Mouse (Mus musculus): Measurements from ENCODE around the gene Sh2b2. TPM values are rescaled to one million over a fixed set of nuclear protein-coding genes. Genes with fewer than 3 reads are reported as not detected.
"Not testable (repeated sequence)": the region's sequence is repeated elsewhere in the genome, so short reads cannot be mapped to it uniquely, and the experiment has no call there.

The Sh2b2 gene
- polyA plus RNA-seq, 1 experiment from 2014 or later: 9.9 TPM

DNA sequence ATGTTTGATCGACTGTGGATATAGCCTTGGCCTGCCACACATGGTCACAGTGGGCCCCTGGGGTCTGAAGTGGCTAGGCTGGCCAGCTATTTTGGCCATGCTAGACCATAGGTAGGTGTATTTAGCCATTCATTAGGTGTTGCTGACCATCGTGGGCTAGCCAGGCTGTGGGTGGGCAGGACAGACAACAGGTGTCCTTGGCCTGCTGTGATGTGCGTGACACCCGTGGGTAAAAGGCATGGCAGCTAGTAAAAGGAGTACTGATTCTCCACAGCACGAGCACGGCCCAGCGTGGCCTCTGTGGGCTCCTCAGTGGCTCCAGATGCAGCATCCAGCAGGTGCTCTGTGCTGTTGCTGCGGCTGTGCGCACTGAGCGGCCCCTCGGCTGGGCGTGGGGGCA, 27.8 kb downstream of the Sh2b2 start:
- no peak overlapping the region for H3K27ac ChIP-seq (ENCODE audit: low read depth, low read length)
- H3K4me2 ChIP-seq (replicated peaks; ENCODE audit: low read depth, low read length): no peak overlapping the region
- H3K27me3 ChIP-seq (ENCODE audit: control insufficient read depth, insufficient read depth, low read length): no peaks in the 10 kb centered on the region
- ATAC-seq (ENCODE audit: low FRiP score) (no peak), DNase-seq (ENCODE audit: low spot score) (no peak)
- H3K9me3 ChIP-seq (ENCODE audit: control insufficient read depth, low read length): no peaks in the 10 kb centered on the region; the same call in 1 of the 2 replicates
- peaks cover 6% of the 10 kb centered on the region; the same call in 1 of the 2 replicates for H3K36me3 ChIP-seq (ENCODE audit: control insufficient read depth, insufficient read depth, low read length)
- 85% methylated on average over 12 of the region's 12 CpGs for WGBS
- no peaks in the 10 kb centered on the region for H3K4me1 ChIP-seq (replicated peaks; ENCODE audit: control insufficient read depth, insufficient read depth, low read length)
- no peak overlapping the region for H3K9ac ChIP-seq (ENCODE audit: low read depth, low read length)
- H3K4me3 ChIP-seq (ENCODE audit: low read depth, low read length): no peak overlapping the region

DNA sequence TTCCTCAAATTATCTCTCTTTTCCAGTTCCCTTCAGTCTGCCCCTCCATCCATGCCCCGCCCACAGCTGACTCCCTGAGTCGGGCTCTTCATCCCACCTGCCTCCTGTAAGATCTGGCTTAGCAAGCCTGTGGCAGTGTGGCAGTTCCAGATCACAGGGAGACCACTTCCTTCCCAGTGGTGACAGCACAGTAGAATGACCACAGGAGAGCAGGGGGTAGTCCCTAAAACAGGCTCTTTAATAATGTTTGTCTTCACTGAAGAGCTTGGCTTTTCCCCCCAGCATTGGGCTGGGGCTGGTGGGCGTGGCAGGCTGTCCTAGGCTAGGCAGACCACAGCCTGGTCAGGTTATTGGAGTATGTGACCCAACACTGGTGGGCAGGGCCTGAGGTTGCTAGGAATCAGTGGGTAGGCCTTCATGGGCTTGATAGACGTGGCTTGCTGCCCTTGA, 28.4 kb downstream of the Sh2b2 start:
- DNase-seq (ENCODE audit: low spot score) (no peak), ATAC-seq (ENCODE audit: low FRiP score) (no peak)
- H3K36me3 ChIP-seq (ENCODE audit: control insufficient read depth, insufficient read depth, low read length): peaks cover 6% of the 10 kb centered on the region; the same call in 1 of the 2 replicates
- H3K4me1 ChIP-seq (replicated peaks; ENCODE audit: control insufficient read depth, insufficient read depth, low read length): no peaks in the 10 kb centered on the region
- H3K27ac ChIP-seq (ENCODE audit: low read depth, low read length): no peak overlapping the region
- no peaks in the 10 kb centered on the region; the same call in 1 of the 2 replicates for H3K9me3 ChIP-seq (ENCODE audit: control insufficient read depth, low read length)
- 77% methylated on average over 4 of the region's 4 CpGs for WGBS
- H3K4me3 ChIP-seq (ENCODE audit: low read depth, low read length): no peak overlapping the region
- no peak overlapping the region for H3K9ac ChIP-seq (ENCODE audit: low read depth, low read length)
- H3K4me2 ChIP-seq (replicated peaks; ENCODE audit: low read depth, low read length): no peak overlapping the region
- H3K27me3 ChIP-seq (ENCODE audit: control insufficient read depth, insufficient read depth, low read length): no peaks in the 10 kb centered on the region

DNA sequence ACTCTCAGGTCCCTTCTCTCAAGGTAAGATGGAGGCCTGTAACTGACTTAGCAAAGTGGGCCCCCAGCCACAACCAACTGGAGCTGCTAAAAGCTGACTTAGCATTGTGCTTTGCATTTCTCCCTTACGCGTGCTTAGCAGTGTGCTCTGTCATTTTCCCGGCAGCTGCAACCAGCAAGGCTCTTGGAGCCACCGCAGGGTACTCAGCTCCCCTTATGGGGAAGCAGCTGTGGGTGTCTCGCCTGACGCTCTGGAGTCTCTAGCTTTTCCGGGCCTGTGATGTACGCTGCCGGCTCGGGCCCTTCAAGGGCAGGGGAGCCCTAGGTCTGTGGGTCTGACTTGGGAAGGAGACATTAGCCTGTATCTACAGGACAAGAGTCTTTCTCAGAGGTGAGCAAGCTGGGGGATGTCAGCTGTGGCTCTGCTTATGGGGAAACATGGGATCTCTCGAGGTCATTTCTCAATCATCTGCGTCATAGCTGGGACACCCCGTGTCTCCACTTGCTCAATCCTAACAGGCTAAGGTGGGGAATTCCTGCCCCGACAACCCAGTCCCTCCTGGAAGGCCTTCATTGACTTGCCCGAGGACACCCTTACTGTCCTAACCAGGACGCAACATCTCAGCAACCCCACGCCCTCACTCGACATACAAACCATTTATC, 29.2 kb downstream of the Sh2b2 start:
- ATAC-seq (ENCODE audit: low FRiP score): no peak
- Histone ChIP-seq H3K27ac (ENCODE audit: low read depth, low read length) (no peak overlapping the region), H3K4me3 (ENCODE audit: low read depth, low read length) (no peak overlapping the region), H3K9me3 (ENCODE audit: control insufficient read depth, low read length) (no peaks in the 10 kb centered on the region; the same call in 1 of the 2 replicates), H3K36me3 (ENCODE audit: control insufficient read depth, insufficient read depth, low read length) (peaks cover 6% of the 10 kb centered on the region; the same call in 1 of the 2 replicates), H3K9ac (ENCODE audit: low read depth, low read length) (no peak overlapping the region), H3K4me2 (replicated peaks; ENCODE audit: low read depth, low read length) (no peak overlapping the region), H3K27me3 (ENCODE audit: control insufficient read depth, insufficient read depth, low read length) (no peaks in the 10 kb centered on the region), H3K4me1 (replicated peaks; ENCODE audit: control insufficient read depth, insufficient read depth, low read length) (no peaks in the 10 kb centered on the region)
- WGBS: 82% methylated on average over 18 of the region's 18 CpGs
- DNase-seq (ENCODE audit: low spot score): no peak

DNA sequence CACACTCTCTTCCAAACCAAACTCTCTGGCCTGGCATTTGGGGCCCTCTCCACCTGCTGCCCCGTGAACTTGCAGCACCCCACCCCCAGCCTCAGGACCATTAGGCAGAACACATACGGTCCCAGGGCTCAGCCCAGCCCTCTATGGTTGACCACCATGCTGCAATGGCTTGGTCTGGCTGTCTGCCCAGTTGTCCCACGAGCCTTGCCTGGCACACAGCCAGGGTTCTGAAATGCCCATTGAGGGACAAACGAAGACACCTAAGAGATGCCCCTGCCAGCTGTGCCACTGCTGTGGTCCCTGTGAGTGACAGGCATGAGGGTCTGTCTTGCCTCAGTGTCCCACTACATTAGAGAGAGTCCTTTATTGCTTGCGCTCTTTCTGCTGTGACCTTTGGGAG, 30.4 kb downstream of the Sh2b2 start:
- no peak overlapping the region for H3K27ac ChIP-seq (ENCODE audit: low read depth, low read length)
- H3K4me3 ChIP-seq (ENCODE audit: low read depth, low read length): no peak overlapping the region
- H3K4me2 ChIP-seq (replicated peaks; ENCODE audit: low read depth, low read length): no peak overlapping the region
- H3K9ac ChIP-seq (ENCODE audit: low read depth, low read length): no peak overlapping the region
- ATAC-seq (ENCODE audit: low FRiP score) (no peak), DNase-seq (ENCODE audit: low spot score) (no peak)
- no peaks in the 10 kb centered on the region for H3K27me3 ChIP-seq (ENCODE audit: control insufficient read depth, insufficient read depth, low read length)
- WGBS: 93% methylated on average over 5 of the region's 5 CpGs
- no peaks in the 10 kb centered on the region for H3K4me1 ChIP-seq (replicated peaks; ENCODE audit: control insufficient read depth, insufficient read depth, low read length)
- no peaks in the 10 kb centered on the region; the same call in 1 of the 2 replicates for H3K9me3 ChIP-seq (ENCODE audit: control insufficient read depth, low read length)
- peaks cover 6% of the 10 kb centered on the region; the same call in 1 of the 2 replicates for H3K36me3 ChIP-seq (ENCODE audit: control insufficient read depth, insufficient read depth, low read length)

DNA sequence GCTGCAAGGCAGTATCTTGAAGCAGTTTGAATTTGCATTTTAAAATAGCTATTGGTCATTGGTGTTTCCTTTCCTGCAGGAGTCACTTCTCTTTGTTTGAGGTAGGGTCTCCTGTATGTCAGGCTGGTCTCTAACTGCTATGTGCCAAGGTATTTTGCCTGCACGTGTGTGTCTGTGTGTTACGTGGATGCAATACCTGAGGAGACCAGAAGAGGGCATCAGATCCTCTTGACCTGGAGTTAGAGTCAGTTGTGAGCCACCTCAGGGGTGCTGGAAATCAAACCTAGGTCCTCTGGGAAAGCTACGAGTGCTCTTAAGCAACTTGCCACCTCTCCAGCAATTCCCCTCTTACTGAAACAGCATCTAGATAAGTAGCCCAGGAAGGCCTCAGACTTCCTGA, 31.1 kb downstream of the Sh2b2 start:
- Histone ChIP-seq H3K36me3 (ENCODE audit: control insufficient read depth, insufficient read depth, low read length) (peaks cover 6% of the 10 kb centered on the region; the same call in 1 of the 2 replicates), H3K4me1 (replicated peaks; ENCODE audit: control insufficient read depth, insufficient read depth, low read length) (no peaks in the 10 kb centered on the region), H3K27ac (ENCODE audit: low read depth, low read length) (no peak overlapping the region), H3K27me3 (ENCODE audit: control insufficient read depth, insufficient read depth, low read length) (no peaks in the 10 kb centered on the region), H3K9me3 (ENCODE audit: control insufficient read depth, low read length) (no peaks in the 10 kb centered on the region; the same call in 1 of the 2 replicates), H3K4me2 (replicated peaks; ENCODE audit: low read depth, low read length) (no peak overlapping the region), H3K4me3 (ENCODE audit: low read depth, low read length) (no peak overlapping the region), H3K9ac (ENCODE audit: low read depth, low read length) (no peak overlapping the region)
- WGBS: 87% methylated on average over 3 of the region's 3 CpGs
- ATAC-seq (ENCODE audit: low FRiP score): no peak
- no peak for DNase-seq (ENCODE audit: low spot score)

GRCm38 (mm10) chr5:136213716-136214115, 32.6 kb downstream of the Sh2b2 start:
- no peaks in the 10 kb centered on the region for H3K27me3 ChIP-seq (ENCODE audit: control insufficient read depth, insufficient read depth, low read length)
- peaks cover 5% of the 10 kb centered on the region; the same call in 1 of the 2 replicates for H3K36me3 ChIP-seq (ENCODE audit: control insufficient read depth, insufficient read depth, low read length)
- no peaks in the 10 kb centered on the region for H3K4me1 ChIP-seq (replicated peaks; ENCODE audit: control insufficient read depth, insufficient read depth, low read length)
- H3K4me2 ChIP-seq (replicated peaks; ENCODE audit: low read depth, low read length): no peak overlapping the region
- H3K4me3 ChIP-seq (ENCODE audit: low read depth, low read length): no peak overlapping the region
- no peak for DNase-seq (ENCODE audit: low spot score)
- no peak for ATAC-seq (ENCODE audit: low FRiP score)
- H3K9ac ChIP-seq (ENCODE audit: low read depth, low read length): no peak overlapping the region
- H3K27ac ChIP-seq (ENCODE audit: low read depth, low read length): no peak overlapping the region
- H3K9me3 ChIP-seq (ENCODE audit: control insufficient read depth, low read length): no peaks in the 10 kb centered on the region; the same call in 1 of the 2 replicates
- WGBS: 92% methylated on average over 5 of the region's 5 CpGs

DNA sequence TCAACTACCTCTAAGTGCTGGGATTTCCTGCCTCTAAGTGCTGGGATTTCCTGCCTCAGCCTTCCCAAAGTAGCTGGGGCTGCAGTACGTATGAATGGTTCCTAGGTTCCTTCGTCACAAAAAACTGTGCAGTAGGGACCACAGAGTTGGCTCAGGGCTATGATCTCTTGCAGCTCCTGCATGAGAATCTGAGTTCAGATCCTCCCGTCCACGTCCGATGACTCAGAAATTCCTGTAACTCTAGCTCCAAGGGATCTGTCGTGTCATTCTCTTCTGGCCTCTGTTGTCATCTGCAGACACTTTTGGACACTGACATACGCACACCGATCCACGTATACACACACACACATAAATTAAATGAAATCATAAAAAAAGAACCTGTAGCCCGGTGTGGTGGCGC, 33.6 kb downstream of the Sh2b2 start:
- WGBS: 92% methylated on average over 11 of the region's 11 CpGs
- no peak for DNase-seq (ENCODE audit: low spot score)
- H3K36me3 ChIP-seq (ENCODE audit: control insufficient read depth, insufficient read depth, low read length): no peaks in the 10 kb centered on the region

GRCm38 (mm10) chr5:136211341-136212102, 34.8 kb downstream of the Sh2b2 start:
- H3K9me3 ChIP-seq (ENCODE audit: control insufficient read depth, low read length); DNase-seq (ENCODE audit: low spot score); H3K4me3 ChIP-seq (ENCODE audit: low read depth, low read length); ATAC-seq (ENCODE audit: low FRiP score); H3K4me2 ChIP-seq (replicated peaks; ENCODE audit: low read depth, low read length); H3K36me3 ChIP-seq (ENCODE audit: control insufficient read depth, insufficient read depth, low read length); H3K4me1 ChIP-seq (replicated peaks; ENCODE audit: control insufficient read depth, insufficient read depth, low read length); H3K27ac ChIP-seq (ENCODE audit: low read depth, low read length); H3K9ac ChIP-seq (ENCODE audit: low read depth, low read length); H3K27me3 ChIP-seq (ENCODE audit: control insufficient read depth, insufficient read depth, low read length): not testable (repeated sequence)
- WGBS: 90% methylated on average over 14 of the region's 14 CpGs

More for the DNA sequence above, 33.6 kb downstream of the Sh2b2 start:
- H3K27ac ChIP-seq (ENCODE audit: low read depth, low read length): no peak overlapping the region
- no peak overlapping the region for H3K4me3 ChIP-seq (ENCODE audit: low read depth, low read length)
- no peak overlapping the region for H3K9ac ChIP-seq (ENCODE audit: low read depth, low read length)
- H3K4me2 ChIP-seq (replicated peaks; ENCODE audit: low read depth, low read length): no peak overlapping the region
- no peaks in the 10 kb centered on the region for H3K27me3 ChIP-seq (ENCODE audit: control insufficient read depth, insufficient read depth, low read length)
- no peaks in the 10 kb centered on the region for H3K4me1 ChIP-seq (replicated peaks; ENCODE audit: control insufficient read depth, insufficient read depth, low read length)
- ATAC-seq (ENCODE audit: low FRiP score): no peak
- H3K9me3 ChIP-seq (ENCODE audit: control insufficient read depth, low read length): no peaks in the 10 kb centered on the region; the same call in 1 of the 2 replicates
